Mouse (Mus musculus): Measurements from ENCODE around the gene Lrp4. TPM values are rescaled to one million over a fixed set of nuclear protein-coding genes. Genes with fewer than 3 reads are reported as not detected.

The Lrp4 gene
- polyA plus RNA-seq, 1 experiment, result not detected

DNA sequence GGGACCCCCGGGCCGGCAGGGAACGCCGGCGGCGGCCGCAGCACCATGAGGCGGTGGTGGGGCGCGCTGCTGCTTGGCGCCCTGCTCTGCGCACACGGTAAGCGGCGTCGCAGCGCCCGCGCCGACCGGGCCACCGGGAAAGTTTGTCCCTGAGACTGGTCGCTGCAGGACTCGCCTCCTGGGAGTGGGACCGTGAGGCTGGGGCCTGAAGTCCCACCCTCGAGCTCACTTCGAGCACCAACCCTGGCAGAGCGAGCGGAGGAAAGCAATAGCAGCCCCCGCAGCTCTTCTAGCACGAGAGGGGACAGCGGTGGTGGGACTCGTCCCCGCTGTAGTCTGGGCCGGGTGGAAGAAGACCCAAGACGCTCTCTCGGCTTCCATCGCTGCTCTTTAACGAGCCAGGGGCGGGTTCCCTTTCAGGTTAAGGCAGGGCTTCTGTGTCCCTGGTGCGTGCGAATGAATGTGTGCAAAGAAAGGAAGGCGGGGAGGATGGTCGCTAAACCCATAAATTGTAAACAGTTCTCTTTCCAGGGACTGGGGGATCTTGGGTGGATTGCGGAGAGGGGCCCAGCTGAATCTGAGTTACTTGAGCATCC is 443 bp downstream of the Lrp4 start:
- no peak for TF ChIP-seq POLR2A (IDR thresholded peaks at IDR 0.05; ENCODE audit: insufficient read depth, low read depth, low read length)
- no peak for TF ChIP-seq CTCF (IDR thresholded peaks at IDR 0.05; ENCODE audit: insufficient read depth, low read depth, low read length)
- under 1% methylated on average over 45 of the region's 45 CpGs for WGBS
- Histone ChIP-seq H3K4me1 (ENCODE audit: control insufficient read depth, insufficient read depth, low read length) (peaks cover 22% of the 10 kb centered on the region), H3K27ac (ENCODE audit: insufficient read depth, low read depth, low read length) (peak overlapping the region; percentile 56), H3K4me3 (ENCODE audit: insufficient read depth, low read depth, low read length) (peak overlapping the region; percentile 75)

- TF ChIP-seq CTCF (IDR thresholded peaks at IDR 0.05; ENCODE audit: insufficient read depth, low read depth, low read length), result no peak
- no peak for TF ChIP-seq POLR2A (IDR thresholded peaks at IDR 0.05; ENCODE audit: insufficient read depth, low read depth, low read length)
- H3K4me3 ChIP-seq (ENCODE audit: insufficient read depth, low read depth, low read length), result peak overlapping the region; percentile 75
- 0 out of 2 replicates have a peak overlapping the region, but pooled peaks have one; percentile 11 for H3K27ac ChIP-seq (ENCODE audit: insufficient read depth, low read depth, low read length)
- under 1% methylated on average over 21 of the region's 21 CpGs for WGBS
- peaks cover 23% of the 10 kb centered on the region for H3K4me1 ChIP-seq (ENCODE audit: control insufficient read depth, insufficient read depth, low read length)
Measured at GRCm38 (mm10) chr2:91458252-91458672, 951 bp downstream of the Lrp4 start.

DNA sequence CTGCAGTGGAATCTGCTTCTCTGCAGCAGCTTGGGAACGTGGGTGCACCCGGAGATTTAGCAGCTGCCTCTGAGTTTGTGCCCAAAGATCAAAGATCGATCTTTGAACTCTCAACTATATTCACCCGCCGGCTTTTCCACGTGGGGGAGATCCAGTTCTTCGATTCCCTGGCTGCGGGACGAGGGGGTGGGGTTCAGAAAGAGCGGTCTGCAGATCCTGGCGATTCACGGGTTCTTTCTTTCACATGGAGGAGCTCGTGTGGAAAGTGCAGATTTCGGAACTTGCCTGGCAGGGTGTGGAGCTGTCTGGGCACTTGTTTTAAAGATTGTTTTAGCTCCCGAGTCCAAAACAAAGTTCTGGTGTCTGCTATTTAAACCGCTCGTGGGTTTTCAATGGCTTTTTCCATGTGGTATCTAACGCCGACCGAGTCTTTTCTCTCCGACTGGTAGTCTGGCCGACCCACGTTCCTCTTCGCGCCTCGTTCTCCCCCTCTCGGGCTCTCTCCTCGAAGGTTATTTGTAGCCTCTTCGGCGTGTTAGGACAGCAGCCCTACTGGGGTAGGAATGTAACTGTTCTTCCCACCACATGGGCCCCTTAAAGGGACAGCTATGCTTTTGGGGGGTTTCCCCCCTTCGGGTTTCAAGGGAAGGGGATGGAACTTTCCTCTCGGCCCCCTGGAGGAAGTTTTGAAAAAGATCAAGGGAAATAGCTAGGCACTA is 1.5 kb downstream of the Lrp4 start:
- under 1% methylated on average over 32 of the region's 32 CpGs for whole genome bisulfite sequencing
- TF ChIP-seq CTCF (IDR thresholded peaks at IDR 0.05; ENCODE audit: insufficient read depth, low read depth, low read length) (no peak), POLR2A (IDR thresholded peaks at IDR 0.05; ENCODE audit: insufficient read depth, low read depth, low read length) (no peak)
- Histone ChIP-seq H3K27ac (ENCODE audit: insufficient read depth, low read depth, low read length) (0 out of 2 replicates have a peak overlapping the region, but pooled peaks have one; percentile 11), H3K4me3 (ENCODE audit: insufficient read depth, low read depth, low read length) (peak overlapping the region; percentile 75), H3K4me1 (ENCODE audit: control insufficient read depth, insufficient read depth, low read length) (peaks cover 23% of the 10 kb centered on the region)

DNA sequence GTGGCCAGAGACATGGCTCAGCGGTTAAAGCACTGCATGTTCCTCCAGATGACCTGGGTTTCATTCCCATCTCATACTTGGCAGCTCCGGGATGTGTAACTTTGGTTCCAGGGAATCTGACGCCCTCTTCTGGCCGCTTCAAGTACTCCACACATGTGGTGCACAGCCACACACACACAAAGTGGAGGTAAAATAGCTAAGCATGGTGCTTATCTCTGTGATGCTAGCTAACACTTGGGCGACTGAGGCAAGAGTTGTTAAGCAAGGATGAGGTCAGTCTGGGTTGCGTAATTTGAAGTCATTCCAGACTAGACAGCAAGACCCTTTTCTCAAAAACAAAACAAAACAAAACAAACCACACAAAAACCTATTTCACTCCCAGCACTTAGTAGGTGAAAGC is 2.8 kb downstream of the Lrp4 start:
- H3K27ac ChIP-seq (ENCODE audit: insufficient read depth, low read depth, low read length), result no peak overlapping the region
- TF ChIP-seq CTCF (IDR thresholded peaks at IDR 0.05; ENCODE audit: insufficient read depth, low read depth, low read length), result no peak
- no peak for TF ChIP-seq POLR2A (IDR thresholded peaks at IDR 0.05; ENCODE audit: insufficient read depth, low read depth, low read length)
- H3K4me1 ChIP-seq (ENCODE audit: control insufficient read depth, insufficient read depth, low read length), result peaks cover 23% of the 10 kb centered on the region
- H3K4me3 ChIP-seq (ENCODE audit: insufficient read depth, low read depth, low read length), result no peak overlapping the region
- WGBS, result 92% methylated on average over 6 of the region's 6 CpGs

DNA sequence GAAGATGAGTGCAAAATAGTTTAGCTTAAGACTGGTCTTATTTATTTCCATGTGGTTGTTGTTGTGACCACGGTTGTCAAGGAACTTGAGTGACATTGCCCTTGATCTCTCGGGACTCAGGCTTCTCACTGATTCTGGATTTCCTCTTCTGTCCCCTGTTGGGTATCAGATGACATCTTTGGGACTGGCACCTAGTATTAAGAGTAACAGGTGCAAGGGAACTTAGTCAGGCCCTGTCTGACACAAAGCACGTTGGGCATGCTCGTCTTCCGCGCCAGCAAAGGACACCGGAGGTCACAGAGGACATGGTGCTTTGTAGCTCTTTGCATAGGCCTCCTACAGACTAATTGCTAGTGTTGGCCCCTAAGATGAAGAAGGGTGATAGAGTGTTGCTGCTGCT is 3.5 kb downstream of the Lrp4 start:
- TF ChIP-seq CTCF (IDR thresholded peaks at IDR 0.05; ENCODE audit: insufficient read depth, low read depth, low read length) (no peak), POLR2A (IDR thresholded peaks at IDR 0.05; ENCODE audit: insufficient read depth, low read depth, low read length) (no peak)
- H3K4me1 ChIP-seq (ENCODE audit: control insufficient read depth, insufficient read depth, low read length), result peaks cover 23% of the 10 kb centered on the region
- WGBS, result 77% methylated on average over 7 of the region's 7 CpGs
- no peak overlapping the region for H3K27ac ChIP-seq (ENCODE audit: insufficient read depth, low read depth, low read length)
- H3K4me3 ChIP-seq (ENCODE audit: insufficient read depth, low read depth, low read length), result no peak overlapping the region

DNA sequence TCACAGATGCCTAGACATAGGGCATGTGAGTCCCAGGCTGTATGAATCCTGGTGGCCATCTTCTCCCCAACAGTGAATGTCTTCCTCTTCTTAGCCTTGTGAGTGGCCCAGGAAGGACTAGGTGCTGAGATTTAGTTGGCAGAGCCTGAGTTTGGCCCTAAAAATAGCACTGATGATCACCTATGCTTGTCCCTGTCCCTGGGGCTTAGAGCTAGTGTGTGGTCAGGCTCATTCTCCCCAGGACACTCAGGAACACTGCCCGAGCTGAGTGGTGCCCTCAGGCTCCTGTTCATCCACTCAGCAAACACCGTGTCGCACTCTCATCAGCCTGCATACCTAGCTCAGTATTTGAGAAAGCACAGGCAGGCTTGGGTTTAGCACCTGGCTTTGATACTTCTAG is 4.0 kb downstream of the Lrp4 start:
- Histone ChIP-seq H3K27ac (ENCODE audit: insufficient read depth, low read depth, low read length) (no peak overlapping the region), H3K4me3 (ENCODE audit: insufficient read depth, low read depth, low read length) (no peak overlapping the region), H3K4me1 (ENCODE audit: control insufficient read depth, insufficient read depth, low read length) (peaks cover 23% of the 10 kb centered on the region)
- WGBS, result 80% methylated on average over 3 of the region's 3 CpGs
- TF ChIP-seq CTCF (IDR thresholded peaks at IDR 0.05; ENCODE audit: insufficient read depth, low read depth, low read length) (no peak), POLR2A (IDR thresholded peaks at IDR 0.05; ENCODE audit: insufficient read depth, low read depth, low read length) (no peak)

GRCm38 (mm10) chr2:91462196-91462595 is 4.9 kb downstream of the Lrp4 start:
- TF ChIP-seq POLR2A (IDR thresholded peaks at IDR 0.05; ENCODE audit: insufficient read depth, low read depth, low read length) (no peak), CTCF (IDR thresholded peaks at IDR 0.05; ENCODE audit: insufficient read depth, low read depth, low read length) (no peak)

GRCm38 (mm10) chr2:91462681-91463080 is 5.4 kb downstream of the Lrp4 start:
- peaks cover 17% of the 10 kb centered on the region for H3K4me1 ChIP-seq (ENCODE audit: control insufficient read depth, insufficient read depth, low read length)
- no peak overlapping the region for H3K4me3 ChIP-seq (ENCODE audit: insufficient read depth, low read depth, low read length)
- TF ChIP-seq CTCF (IDR thresholded peaks at IDR 0.05; ENCODE audit: insufficient read depth, low read depth, low read length) (no peak), POLR2A (IDR thresholded peaks at IDR 0.05; ENCODE audit: insufficient read depth, low read depth, low read length) (no peak)
- 21% methylated on average over 12 of the region's 12 CpGs for WGBS
- no peak overlapping the region for H3K27ac ChIP-seq (ENCODE audit: insufficient read depth, low read depth, low read length)

More at GRCm38 (mm10) chr2:91462196-91462595, 4.9 kb downstream of the Lrp4 start:
- Histone ChIP-seq H3K27ac (ENCODE audit: insufficient read depth, low read depth, low read length) (no peak overlapping the region), H3K4me3 (ENCODE audit: insufficient read depth, low read depth, low read length) (no peak overlapping the region), H3K4me1 (ENCODE audit: control insufficient read depth, insufficient read depth, low read length) (peaks cover 21% of the 10 kb centered on the region)
- WGBS, result 48% methylated on average over 2 of the region's 2 CpGs

- WGBS, result 85% methylated on average over 3 of the region's 3 CpGs
- H3K4me1 ChIP-seq (ENCODE audit: control insufficient read depth, insufficient read depth, low read length), result peaks cover 10% of the 10 kb centered on the region
- TF ChIP-seq POLR2A (IDR thresholded peaks at IDR 0.05; ENCODE audit: insufficient read depth, low read depth, low read length), result no peak
- no peak for TF ChIP-seq CTCF (IDR thresholded peaks at IDR 0.05; ENCODE audit: insufficient read depth, low read depth, low read length)
- no peak overlapping the region for H3K4me3 ChIP-seq (ENCODE audit: insufficient read depth, low read depth, low read length)
- no peak overlapping the region for H3K27ac ChIP-seq (ENCODE audit: insufficient read depth, low read depth, low read length)
Measured at GRCm38 (mm10) chr2:91465934-91466333, 8.6 kb downstream of the Lrp4 start.

Measured in olfactory bulb, adult 2 months (tissue).